Comparison of ENCODE assay signal across 14 mouse cellular contexts in the genomic region with DNA sequence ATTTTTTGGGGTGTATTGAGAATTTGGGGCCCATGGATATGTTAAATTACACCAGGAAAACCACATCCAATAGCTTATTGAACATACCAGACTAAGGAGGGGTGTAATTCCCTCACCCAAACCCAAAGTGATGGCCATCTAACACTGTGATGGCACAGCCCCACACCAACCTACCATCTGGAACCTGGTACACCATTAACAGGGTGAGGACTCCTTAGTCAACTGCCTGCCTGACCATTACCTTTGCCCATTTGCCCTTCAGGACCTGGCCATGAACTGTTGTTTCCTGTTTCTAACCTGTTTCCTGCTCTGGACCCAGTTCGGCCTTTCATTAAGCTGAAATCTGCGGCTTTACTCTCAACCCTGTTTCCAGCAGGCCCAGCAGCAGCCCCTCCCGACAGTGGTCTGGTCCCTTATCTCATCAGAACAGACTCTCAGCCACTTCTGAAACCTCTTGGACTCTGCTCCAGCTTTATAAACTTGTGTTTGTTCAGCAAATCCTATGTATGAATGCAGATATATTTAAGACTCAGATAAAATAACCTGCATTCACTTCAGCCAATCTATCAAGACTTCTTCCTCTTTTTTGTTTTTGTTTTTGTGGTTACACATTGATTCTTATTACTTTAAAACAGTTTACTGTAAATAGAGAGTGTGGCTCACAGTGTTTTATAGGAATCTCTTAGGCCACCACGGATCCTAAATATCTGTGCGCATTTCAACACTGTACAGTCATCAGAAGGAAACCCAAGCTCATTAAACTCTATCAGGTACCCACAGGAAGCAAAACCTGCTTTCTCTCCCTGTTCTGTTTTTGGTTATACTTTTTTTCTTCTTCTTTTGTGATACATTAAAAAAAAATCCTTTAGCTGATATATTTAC.
DNase-seq lines count a peak whose midpoint lies in the region; ATAC-seq and TF ChIP-seq lines count a peak whose summit lies in the region.
"Had no signal": no experiment of that assay in that cellular context is flagged by ENCODE, and none has a peak within 500 bp of the region (broad histone marks: within the 10 kb centered on the region; RNA-seq: fewer than 3 reads in every experiment).

No protein-coding gene starts in this region.

- no peak for TF ChIP-seq POLR2A in MEL (IDR thresholded peaks at IDR 0.05; ENCODE audit: control insufficient read depth in 1 of 2, insufficient read depth in 1 of 2, low read depth in 1 of 2, low read length in 2 of 2, poor library complexity in 1 of 2)

- TF ChIP-seq EP300 in MEL (IDR thresholded peaks at IDR 0.05; ENCODE audit: low read depth in 1 of 2, low read length in 2 of 2), result 0 out of 4 replicates have a peak, but pooled peaks of 1 of the 2 experiments have one; percentile 27
- no peak for TF ChIP-seq EP300 in liver, postnatal 0 days (IDR thresholded peaks at IDR 0.05; ENCODE audit: low read depth)

- peaks cover 0 to 5% of the 10 kb centered on the region in 2 experiments; a peak in 2 of 4 replicates for H3K4me1 ChIP-seq in MEL (ENCODE audit: control insufficient read depth in 1 of 2, insufficient read depth in 2 of 2, low read length in 2 of 2)
- H3K4me1 ChIP-seq in intestine, embryonic 16.5 days (ENCODE audit: control insufficient read depth, insufficient read depth, low read length), result peaks cover 6% of the 10 kb centered on the region
- no peaks in the 10 kb centered on the region; the same call in 1 of the 2 replicates for H3K4me1 ChIP-seq in liver, postnatal 0 days (ENCODE audit: insufficient read depth)
- no peaks in the 10 kb centered on the region for H3K4me1 ChIP-seq in hindbrain, embryonic 13.5 days (replicated peaks)
- H3K4me1 ChIP-seq: embryonic facial prominence, embryonic 10.5 days; hindbrain, embryonic 10.5 days; neural tube, embryonic 15.5 days had no signal

- H3K27me3 ChIP-seq in MEL (ENCODE audit: control insufficient read depth in 1 of 2, insufficient read depth in 2 of 2, low read length in 2 of 2), result peaks cover 2 to 3% of the 10 kb centered on the region in 2 experiments; a peak in 2 of 4 replicates
- no peaks in the 10 kb centered on the region for H3K27me3 ChIP-seq in intestine, embryonic 16.5 days (replicated peaks; ENCODE audit: control insufficient read depth, insufficient read depth, low read length)
- H3K27me3 ChIP-seq in liver, postnatal 0 days (ENCODE audit: insufficient read depth, low read length), result no peaks in the 10 kb centered on the region
- no peaks in the 10 kb centered on the region for H3K27me3 ChIP-seq in hindbrain, embryonic 13.5 days
- H3K27me3 ChIP-seq: neural tube, embryonic 15.5 days had no signal

- no peak for TF ChIP-seq CTCF in MEL (IDR thresholded peaks at IDR 0.05 in 2 of 3, conservative IDR thresholded peaks at IDR 0.05 in 1 of 3; ENCODE audit: control insufficient read depth in 1 of 3, insufficient read depth in 1 of 3, low read depth in 2 of 3, low read length in 3 of 3, poor library complexity in 1 of 3, severe bottlenecking in 1 of 3)
- TF ChIP-seq CTCF in liver, postnatal 0 days (IDR thresholded peaks at IDR 0.05; ENCODE audit: low read depth), result no peak

- DNase-seq in embryo, embryonic 9.5 days (ENCODE audit: extremely low spot score), result peak; percentile 3
- no peak for DNase-seq in embryo, embryonic 11 days
- peak; percentile 65 for DNase-seq in MEL (ENCODE audit: low read depth, low spot score)
- DNase-seq in liver, postnatal 0 days, result peak; percentile 12
- DNase-seq in left cerebral cortex, adult 9 months (ENCODE audit: low spot score in 2 of 2), result no peak
- DNase-seq in adrenal gland, adult 8-10 months, result no peak
- DNase-seq: cerebellum, adult 2 months; kidney, adult 18-20 months; retina, postnatal 1 day had no signal

- H3K4me3 ChIP-seq in MEL (ENCODE audit: control insufficient read depth in 1 of 2, insufficient read depth in 1 of 2, low read depth in 2 of 2, low read length in 2 of 2), result no peak overlapping the region
- no peak overlapping the region for H3K4me3 ChIP-seq in intestine, embryonic 16.5 days (ENCODE audit: low read length)
- H3K4me3 ChIP-seq in liver, postnatal 0 days (ENCODE audit: low read depth, low read length), result no peak overlapping the region
- no peak overlapping the region for H3K4me3 ChIP-seq in hindbrain, embryonic 13.5 days
- H3K4me3 ChIP-seq: embryonic facial prominence, embryonic 10.5 days; hindbrain, embryonic 10.5 days; neural tube, embryonic 15.5 days had no signal

- no peak for TF ChIP-seq RAD21 in MEL (IDR thresholded peaks at IDR 0.05; ENCODE audit: low read depth, low read length)

- peaks cover 0 to 5% of the 10 kb centered on the region in 2 experiments; a peak in 2 of 4 replicates for H3K36me3 ChIP-seq in MEL (ENCODE audit: control insufficient read depth in 1 of 2, insufficient read depth in 2 of 2, low read length in 2 of 2)
- H3K36me3 ChIP-seq in intestine, embryonic 16.5 days (ENCODE audit: control insufficient read depth, insufficient read depth, low read length), result no peaks in the 10 kb centered on the region
- H3K36me3 ChIP-seq in liver, postnatal 0 days (replicated peaks; ENCODE audit: insufficient read depth, low read length), result no peaks in the 10 kb centered on the region
- H3K36me3 ChIP-seq in hindbrain, embryonic 13.5 days, result no peaks in the 10 kb centered on the region
- H3K36me3 ChIP-seq: embryonic facial prominence, embryonic 10.5 days; hindbrain, embryonic 10.5 days; neural tube, embryonic 15.5 days had no signal

- 41% methylated on average over 5 of the region's 5 CpGs for WGBS in intestine, embryonic 16.5 days
- WGBS in liver, postnatal 0 days (ENCODE audit: insufficient replicate concordance), result 21% methylated on average over 5 of the region's 5 CpGs
- 88% methylated on average over 5 of the region's 5 CpGs for WGBS in hindbrain, embryonic 13.5 days

- no peaks in the 10 kb centered on the region for H3K9me3 ChIP-seq in MEL (replicated peaks; ENCODE audit: insufficient read depth, low read length)
- H3K9me3 ChIP-seq in intestine, embryonic 16.5 days (ENCODE audit: control insufficient read depth, low read length), result no peaks in the 10 kb centered on the region
- no peaks in the 10 kb centered on the region for H3K9me3 ChIP-seq in liver, postnatal 0 days (ENCODE audit: low read length)
- H3K9me3 ChIP-seq in hindbrain, embryonic 13.5 days, result no peaks in the 10 kb centered on the region
- H3K9me3 ChIP-seq: embryonic facial prominence, embryonic 10.5 days; hindbrain, embryonic 10.5 days; neural tube, embryonic 15.5 days had no signal

- ATAC-seq in intestine, embryonic 16.5 days, result peak; percentile 93
- ATAC-seq in liver, postnatal 0 days, result no peak
- no peak for ATAC-seq in hindbrain, embryonic 13.5 days (ENCODE audit: low FRiP score)

- H3K27ac ChIP-seq in MEL (ENCODE audit: control insufficient read depth, low read depth, low read length), result no peak overlapping the region
- peak overlapping the region; percentile 69 for H3K27ac ChIP-seq in intestine, embryonic 16.5 days (ENCODE audit: low read length)
- no peak overlapping the region for H3K27ac ChIP-seq in liver, postnatal 0 days (ENCODE audit: low read depth)
- H3K27ac ChIP-seq in hindbrain, embryonic 13.5 days, result no peak overlapping the region
- H3K27ac ChIP-seq: embryonic facial prominence, embryonic 10.5 days; hindbrain, embryonic 10.5 days; neural tube, embryonic 15.5 days had no signal

- no peak overlapping the region for H3K4me2 ChIP-seq in intestine, embryonic 16.5 days (ENCODE audit: low read depth, low read length)
- H3K4me2 ChIP-seq in liver, postnatal 0 days (ENCODE audit: low read depth, low read length), result no peak overlapping the region
- H3K4me2 ChIP-seq in hindbrain, embryonic 13.5 days, result no peak overlapping the region
- H3K4me2 ChIP-seq: neural tube, embryonic 15.5 days had no signal

- H3K79me2 ChIP-seq in MEL (ENCODE audit: control insufficient read depth, insufficient read depth, low read length, poor library complexity), result no peaks in the 10 kb centered on the region

- H3K9ac ChIP-seq in MEL (ENCODE audit: control insufficient read depth, low read depth, low read length, poor library complexity, severe bottlenecking), result no peak overlapping the region
- H3K9ac ChIP-seq in intestine, embryonic 16.5 days (ENCODE audit: low read depth, low read length), result no peak overlapping the region
- no peak overlapping the region for H3K9ac ChIP-seq in liver, postnatal 0 days (replicated peaks)
- no peak overlapping the region for H3K9ac ChIP-seq in hindbrain, embryonic 13.5 days
- H3K9ac ChIP-seq: neural tube, embryonic 15.5 days had no signal

TF ChIP-seq in MEL, 35 proteins besides CTCF, POLR2A, EP300 and RAD21:
- TF ChIP-seq GATA1 (IDR thresholded peaks at IDR 0.05; ENCODE audit: low read depth, low read length) (peak; percentile 56), TCF12 (IDR thresholded peaks at IDR 0.05; ENCODE audit: low read depth, low read length) (peak; percentile 67), ZC3H11A (IDR thresholded peaks at IDR 0.05; ENCODE audit: low read depth, low read length) (no peak), TAL1 (IDR thresholded peaks at IDR 0.05; ENCODE audit: low read length) (peak; percentile 77)

Comparison
In these comparisons a context has a peak if more than half of its experiments do, and no peak if none do; other contexts are left out.
1. DNase-seq: peak in embryo, embryonic 9.5 days (single experiment), MEL (single experiment) and liver, postnatal 0 days (single experiment); none in embryo, embryonic 11 days (single experiment), left cerebral cortex, adult 9 months (0 of 2) and adrenal gland, adult 8-10 months (single experiment).